Mouse (Mus musculus) leukemia stem cell, adult 10-12 weeks (primary cell): ENCODE results near the gene Inhbb. TPM values are rescaled to one million over a fixed set of nuclear protein-coding genes. Genes with fewer than 3 reads are reported as not detected.

Source experiments
- polyA plus RNA-seq: library from polyadenylated mRNA; stranded (reverse); fragments of >175 nt; gene quantifications from 2 replicates; pipeline ENCODE4 v1.2.3, GENCODE M21; 2012; ENCODE audit warnings: low replicate concordance

Inhbb gene
- 3.4 and 4.7 TPM in 2 replicates for polyA plus RNA-seq

GRCm38 (mm10) chr1:119421576-119422421 lies at the start of gene Inhbb:
Gene Inhbb (minus strand): TSS chr1:119422248.

Other genes starting within 250 kb of the Inhbb start
- gene Ralb, start 82.5 kb upstream of the Inhbb start, polyA plus RNA-seq = 3.3 and 5.7 TPM in 2 replicates
- gene Tmem185b, start 103.9 kb upstream of the Inhbb start, polyA plus RNA-seq = 26.7 and 51.9 TPM in 2 replicates
- 0.26 and 1.8 TPM in 2 replicates for gene Epb41l5, start 226.8 kb upstream of the Inhbb start, polyA plus RNA-seq